In genomic region chr14:13934052-13934371, GRCm38 (mm10) we compare ENCODE assay signal across 8 mouse cellular contexts. TPM values are rescaled to one million over a fixed set of nuclear protein-coding genes. Genes with fewer than 3 reads are reported as not detected.
DNase-seq lines count a peak whose midpoint lies in the region; ATAC-seq and TF ChIP-seq lines count a peak whose summit lies in the region.

No protein-coding gene starts in this region.

- no peaks in the 10 kb centered on the region for H3K4me1 ChIP-seq in heart, postnatal 0 days (ENCODE audit: control insufficient read depth, insufficient read depth)
- peaks cover 12% of the 10 kb centered on the region for H3K4me1 ChIP-seq in embryonic facial prominence, embryonic 13.5 days
- peaks cover 4% of the 10 kb centered on the region; the same call in 1 of the 2 replicates for H3K4me1 ChIP-seq in midbrain, embryonic 14.5 days (ENCODE audit: control insufficient read depth, insufficient read depth, low read length)

- no peak for TF ChIP-seq CTCF in heart, postnatal 0 days (IDR thresholded peaks at IDR 0.05; ENCODE audit: low read depth)

- peak overlapping the region; percentile 51; the same call in 1 of the 2 replicates for H3K9ac ChIP-seq in heart, postnatal 0 days (replicated peaks; ENCODE audit: low read depth, low read length)
- 0 out of 2 replicates have a peak overlapping the region, but pooled peaks have one; percentile 69 for H3K9ac ChIP-seq in embryonic facial prominence, embryonic 13.5 days
- H3K9ac ChIP-seq in midbrain, embryonic 14.5 days (replicated peaks; ENCODE audit: low read length): no peak overlapping the region

- no peak for TF ChIP-seq EP300 in heart, postnatal 0 days (IDR thresholded peaks at IDR 0.05; ENCODE audit: low read depth)

- no peak for DNase-seq in heart, postnatal 0 days (ENCODE audit: low spot score)
- DNase-seq in heart, postnatal 36 days: no peak
- DNase-seq in midbrain, embryonic 14.5 days: no peak
- no peak for DNase-seq in left cerebral cortex, postnatal 4 days
- DNase-seq in embryo, embryonic 10.5 days (ENCODE audit: low spot score): no peak
- no peak for DNase-seq in left cerebral cortex, adult 11 months (ENCODE audit: low spot score)

- peaks cover 6% of the 10 kb centered on the region; the same call in 1 of the 2 replicates for H3K9me3 ChIP-seq in heart, postnatal 0 days (replicated peaks; ENCODE audit: control insufficient read depth, low read length)
- H3K9me3 ChIP-seq in embryonic facial prominence, embryonic 13.5 days: no peaks in the 10 kb centered on the region
- H3K9me3 ChIP-seq in midbrain, embryonic 14.5 days (ENCODE audit: control insufficient read depth, low read length): no peaks in the 10 kb centered on the region

- 33% methylated on average over 5 of the region's 5 CpGs for WGBS in heart, postnatal 0 days
- WGBS in embryonic facial prominence, embryonic 13.5 days: 41% methylated on average over 5 of the region's 5 CpGs
- 48% methylated on average over 5 of the region's 5 CpGs for WGBS in midbrain, embryonic 14.5 days

- intact Hi-C loops in heart, postnatal 36 days (cut with DNase I): no loop called here
- intact Hi-C loops in left cerebral cortex, postnatal 4 days (cut with DNase I): no loop called here

- H3K36me3 ChIP-seq in heart, postnatal 0 days (replicated peaks; ENCODE audit: control insufficient read depth, insufficient read depth, low read length): no peaks in the 10 kb centered on the region
- H3K36me3 ChIP-seq in embryonic facial prominence, embryonic 13.5 days: no peaks in the 10 kb centered on the region
- no peaks in the 10 kb centered on the region for H3K36me3 ChIP-seq in midbrain, embryonic 14.5 days (ENCODE audit: control insufficient read depth, insufficient read depth, low read length)

- H3K4me3 ChIP-seq in heart, postnatal 0 days (ENCODE audit: low read depth, low read length): peak overlapping the region; percentile 55
- peak overlapping the region; percentile 40 for H3K4me3 ChIP-seq in embryonic facial prominence, embryonic 13.5 days
- no peak overlapping the region for H3K4me3 ChIP-seq in midbrain, embryonic 14.5 days (replicated peaks; ENCODE audit: low read depth, low read length)

- 0 out of 2 replicates have a peak, but pooled peaks have one; percentile 51 for ATAC-seq in heart, postnatal 0 days (ENCODE audit: insufficient read depth, low read depth)
- ATAC-seq in embryonic facial prominence, embryonic 13.5 days (ENCODE audit: insufficient number of reproducible peaks, insufficient read depth, low FRiP score, low TSS enrichment, low read depth): no peak
- ATAC-seq in inflammation-experienced regulatory T-cells, adult 6 months: peak; percentile 74
- ATAC-seq in midbrain, embryonic 14.5 days (ENCODE audit: low FRiP score, low TSS enrichment): no peak; the same call in 1 of the 2 replicates

- H3K27me3 ChIP-seq in heart, postnatal 0 days (ENCODE audit: control insufficient read depth, insufficient read depth, low read length): no peaks in the 10 kb centered on the region
- no peaks in the 10 kb centered on the region for H3K27me3 ChIP-seq in embryonic facial prominence, embryonic 13.5 days
- no peaks in the 10 kb centered on the region for H3K27me3 ChIP-seq in midbrain, embryonic 14.5 days (ENCODE audit: control insufficient read depth, insufficient read depth, low read length)

- no peak overlapping the region for H3K27ac ChIP-seq in heart, postnatal 0 days (ENCODE audit: low read depth)
- no peak overlapping the region for H3K27ac ChIP-seq in embryonic facial prominence, embryonic 13.5 days
- no peak overlapping the region for H3K27ac ChIP-seq in midbrain, embryonic 14.5 days (replicated peaks; ENCODE audit: low read depth, low read length)

- peak overlapping the region; percentile 90 for H3K4me2 ChIP-seq in heart, postnatal 0 days (ENCODE audit: low read depth, low read length)
- H3K4me2 ChIP-seq in embryonic facial prominence, embryonic 13.5 days: peak overlapping the region; percentile 72
- peak overlapping the region; percentile 56 for H3K4me2 ChIP-seq in midbrain, embryonic 14.5 days (ENCODE audit: low read length)

RNA-seq across cellular contexts. Expression of gene Gm281, which starts 19.7 kb away (rescaled TPM):
- not detected in 2 replicates for total RNA-seq in heart, postnatal 0 days (2014; rRNA removed; ENCODE audit: low replicate concordance)
- polyA plus RNA-seq in heart, postnatal 0 days (2015; fragmentation: Nextera tagmentation; extraction: Ambion mirVana): not detected in 2 replicates
- not detected for total RNA-seq in heart, postnatal 36 days (2021)
- not detected in 2 replicates for polyA plus RNA-seq in embryonic facial prominence, embryonic 13.5 days (2015; fragmentation: Nextera tagmentation; extraction: Ambion mirVana)
- not detected for polyA plus RNA-seq in inflammation-experienced regulatory T-cells, adult 6 months (2017; shearing (Covaris generic))
- polyA plus RNA-seq in midbrain, embryonic 14.5 days (2014; fragmentation: Nextera tagmentation; extraction: Ambion mirVana): not detected in 2 replicates
- total RNA-seq in left cerebral cortex, postnatal 4 days (2021): not detected

RNA-seq across cellular contexts. Expression of gene Atxn7, which starts 27.2 kb away (rescaled TPM):
- total RNA-seq in heart, postnatal 0 days (2014; rRNA removed; ENCODE audit: low replicate concordance): 11.2 and 12.4 TPM in 2 replicates
- polyA plus RNA-seq in heart, postnatal 0 days (2015; fragmentation: Nextera tagmentation; extraction: Ambion mirVana): 2.1 TPM in 2 replicates
- total RNA-seq in heart, postnatal 36 days (2021): 10 to 100 TPM; 16.3 to 16.5 TPM
- polyA plus RNA-seq in embryonic facial prominence, embryonic 13.5 days (2015; fragmentation: Nextera tagmentation; extraction: Ambion mirVana): 5.0 and 5.6 TPM in 2 replicates
- 10 to 100 TPM in 2 of 3 experiments, 1 to 10 TPM in 1; 8.8 to 16.5 (median 15.6) TPM for polyA plus RNA-seq in inflammation-experienced regulatory T-cells, adult 6 months (2017; shearing (Covaris generic))
- 4.2 and 4.6 TPM in 2 replicates for polyA plus RNA-seq in midbrain, embryonic 14.5 days (2014; fragmentation: Nextera tagmentation; extraction: Ambion mirVana)
- 10 to 100 TPM; 18.4 to 22.7 TPM for total RNA-seq in left cerebral cortex, postnatal 4 days (2021)

RNA-seq across cellular contexts. Expression of gene Thoc7, which starts 27.6 kb away (rescaled TPM):
- 80.9 and 86.7 TPM in 2 replicates for total RNA-seq in heart, postnatal 0 days (2014; rRNA removed; ENCODE audit: low replicate concordance)
- 198 and 207 TPM in 2 replicates for polyA plus RNA-seq in heart, postnatal 0 days (2015; fragmentation: Nextera tagmentation; extraction: Ambion mirVana)
- total RNA-seq in heart, postnatal 36 days (2021): 10 to 100 TPM; 97.2 to 98.6 TPM
- 200 and 231 TPM in 2 replicates for polyA plus RNA-seq in embryonic facial prominence, embryonic 13.5 days (2015; fragmentation: Nextera tagmentation; extraction: Ambion mirVana)
- 100 to 1,000 TPM; 134 to 173 (median 140) TPM for polyA plus RNA-seq in inflammation-experienced regulatory T-cells, adult 6 months (2017; shearing (Covaris generic))
- polyA plus RNA-seq in midbrain, embryonic 14.5 days (2014; fragmentation: Nextera tagmentation; extraction: Ambion mirVana): 198 and 218 TPM in 2 replicates
- total RNA-seq in left cerebral cortex, postnatal 4 days (2021): 100 to 1,000 TPM; 118 to 119 TPM

Comparison
In these comparisons a context has a peak if more than half of its experiments do, and no peak if none do; other contexts are left out.
1. ATAC-seq: peak in heart, postnatal 0 days (single experiment) and inflammation-experienced regulatory T-cells, adult 6 months (single experiment); none in embryonic facial prominence, embryonic 13.5 days (single experiment) and midbrain, embryonic 14.5 days (single experiment).
2. Peak in every context shown above with its lines, with median percentiles within 50 percentile points of each other: H3K4me2 ChIP-seq.